Mouse (Mus musculus) spleen, adult 2 months (tissue): ENCODE measurements around the gene Ndst2.

Experiments used
- CTCF ChIP-seq: fragments of 200-500 bp; IDR thresholded peaks from 2 replicates; pipeline ENCODE4 v1.5.1; 2011; ENCODE audit warnings: mild to moderate bottlenecking, inconsistent platforms; ENCODE audit not compliant: insufficient read depth, insufficient read length, insufficient replicate concordance; ENCODE audit errors: extremely low read depth
- POLR2A ChIP-seq: fragments of 200-500 bp; IDR thresholded peaks from 2 replicates; pipeline ENCODE4 v1.6.1; 2011; ENCODE audit warnings: low read depth, low read length, inconsistent platforms

DNA sequence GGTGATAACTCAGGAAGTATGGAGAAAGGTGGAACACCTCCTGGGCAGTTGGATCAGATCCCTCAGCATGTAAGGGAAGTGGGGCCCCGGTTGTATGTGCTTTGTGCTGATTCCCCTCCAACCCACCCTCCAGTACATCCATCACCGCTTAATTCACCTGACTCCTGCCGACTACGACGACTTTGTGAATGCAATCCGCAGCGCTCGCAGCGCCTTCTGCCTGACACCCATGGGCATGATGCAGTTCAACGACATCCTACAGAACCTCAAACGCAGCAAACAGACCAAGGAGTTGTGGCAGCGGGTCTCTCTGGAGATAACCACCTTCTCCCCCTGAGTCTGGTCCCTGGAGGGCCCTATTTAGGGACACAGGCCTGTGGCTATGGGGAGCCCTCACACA is 11.4 kb downstream of the Ndst2 start:
- TF ChIP-seq POLR2A (no peak), CTCF (no peak)
